Mouse (Mus musculus) left cerebral cortex, adult 8-10 months (tissue): ENCODE measurements at regions not wholly inside any gene's neighbourhood (a gene's known extent, or its start where the extent isn't known, plus 50 kb on each side); places are given as distances from the start of the nearest gene placed in this dataset.

Source experiments
- DNase-seq, 2 experiments: peaks; one replicate each; pipeline ENCODE4 v3.0.0; 2022; ENCODE audit warnings: low spot score in 2 of 2

GRCm38 (mm10) chr17:85932360-85933132 is 212.4 kb downstream of the Srbd1 start:
- no peak for DNase-seq

- DNase-seq = no peak
These were observed 213.0 kb downstream of the Srbd1 start for GRCm38 (mm10) chr17:85931955-85932354.

- DNase-seq = no peak
These were observed 214.2 kb downstream of the Srbd1 start for GRCm38 (mm10) chr17:85930789-85931188.

GRCm38 (mm10) chr17:85930331-85930730 is 214.6 kb downstream of the Srbd1 start:
- no peak for DNase-seq

- DNase-seq = no peak
These were observed 215.2 kb downstream of the Srbd1 start for GRCm38 (mm10) chr17:85929699-85930286.

- DNase-seq = no peak
These were observed 216.4 kb downstream of the Srbd1 start for GRCm38 (mm10) chr17:85928543-85928942.

- DNase-seq = no peak
These were observed 217.7 kb downstream of the Srbd1 start for GRCm38 (mm10) chr17:85927261-85927660.

GRCm38 (mm10) chr17:85926044-85926443 is 218.9 kb downstream of the Srbd1 start:
- no peak for DNase-seq

GRCm38 (mm10) chr17:85921219-85921673 is 223.7 kb downstream of the Srbd1 start:
- no peak for DNase-seq

- no peak for DNase-seq
These were observed 225.1 kb downstream of the Srbd1 start for GRCm38 (mm10) chr17:85919868-85920267.

- DNase-seq = no peak
These were observed 227.8 kb upstream of the Six2 start for GRCm38 (mm10) chr17:85915870-85916269.

- no peak for DNase-seq
These were observed 226.0 kb upstream of the Six2 start for GRCm38 (mm10) chr17:85914062-85914461.

GRCm38 (mm10) chr17:85908709-85909108 is 220.6 kb upstream of the Six2 start:
- no peak for DNase-seq

GRCm38 (mm10) chr17:85906597-85907187 is 218.6 kb upstream of the Six2 start:
- DNase-seq = no peak

GRCm38 (mm10) chr17:85902575-85902974 is 214.5 kb upstream of the Six2 start:
- no peak for DNase-seq

GRCm38 (mm10) chr17:85899096-85899495 is 211.0 kb upstream of the Six2 start:
- DNase-seq = no peak

GRCm38 (mm10) chr17:85895978-85896377 is 207.9 kb upstream of the Six2 start:
- no peak for DNase-seq

- no peak for DNase-seq
These were observed 203.2 kb upstream of the Six2 start for GRCm38 (mm10) chr17:85891243-85891642.

GRCm38 (mm10) chr17:85889746-85890532 is 201.9 kb upstream of the Six2 start:
- DNase-seq = no peak

- DNase-seq = no peak
These were observed 200.7 kb upstream of the Six2 start for GRCm38 (mm10) chr17:85888568-85889398.

- no peak for DNase-seq
These were observed 198.6 kb upstream of the Six2 start for GRCm38 (mm10) chr17:85886675-85887074.
